Mouse (Mus musculus) heart, postnatal 10 days (tissue): Measurements from ENCODE around the gene Btbd35f17. TPM values are rescaled to one million over a fixed set of nuclear protein-coding genes. Genes with fewer than 3 reads are reported as not detected.
"Not testable (repeated sequence)": the region's sequence is repeated elsewhere in the genome, so short reads cannot be mapped to it uniquely, and the experiment has no call there.

Source experiments
- DNase-seq, 2 experiments: peaks; one replicate each; pipeline ENCODE4 v3.0.0; 2021
- intact Hi-C: fragments of 180-260 bp; cut with DNase I; formaldehyde crosslinking; loops from one replicate; pipeline ENCODE4 v1.15.1; 2025
- total RNA-seq, 2 experiments: library from RNA; stranded (reverse); gene quantifications; 2 replicates each; pipeline ENCODE4 v1.2.3; 2021

Gene Btbd35f17
- not detected for total RNA-seq

GRCm38 (mm10) chrX:4370336-4370735, at the start of gene Btbd35f17:
Btbd35f17 (plus strand) TSS chrX:4370636.
- DNase-seq, intact Hi-C loops: not testable (repeated sequence)

Other genes starting within 250 kb of the Btbd35f17 start
- gene Btbd35f28, start 174.1 kb upstream of the Btbd35f17 start, total RNA-seq, result not detected
- not detected for gene Btbd35f20, start 79.4 kb upstream of the Btbd35f17 start, total RNA-seq